Mouse (Mus musculus) limb, embryonic 14.5 days (tissue): Measurements from ENCODE around the gene Nhej1. TPM values are rescaled to one million over a fixed set of nuclear protein-coding genes. Genes with fewer than 3 reads are reported as not detected.

Source experiments
- ATAC-seq: fragments of 200-750 bp; cut with Nextera tagmentation; 2 replicates; pipeline ENCODE4 v1.8.0; 2017; ENCODE audit warnings: low read depth, moderate number of reproducible peaks, moderate TSS enrichment; ENCODE audit not compliant: low FRiP score
- DNase-seq: peaks from one replicate; pipeline ENCODE4 v3.0.0-alpha.2; 2015; ENCODE audit warnings: low spot score
- H3K27ac ChIP-seq: fragments of 300-500 bp; sonication (generic); replicated peaks from 2 replicates; pipeline ENCODE4 v1.5.1; 2014; ENCODE audit warnings: low read depth, mild to moderate bottlenecking, low read length, moderate library complexity, mixed read lengths
- H3K27me3 ChIP-seq: fragments of 300-500 bp; sonication (generic); 2 replicates; pipeline ENCODE4 v1.6.1; 2014; ENCODE audit warnings: low read length, mixed read lengths; ENCODE audit not compliant: control insufficient read depth, insufficient read depth
- H3K36me3 ChIP-seq: fragments of 300-500 bp; sonication (generic); 2 replicates; pipeline ENCODE4 v1.6.1; 2014; ENCODE audit warnings: mild to moderate bottlenecking, low read length, moderate library complexity, mixed read lengths; ENCODE audit not compliant: control insufficient read depth, insufficient read depth
- H3K4me1 ChIP-seq: fragments of 300-500 bp; sonication (generic); 2 replicates; pipeline ENCODE4 v1.6.1; 2014; ENCODE audit warnings: antibody characterized with exemption, low read length, mixed read lengths; ENCODE audit not compliant: control insufficient read depth, insufficient read depth
- H3K4me2 ChIP-seq: fragments of 300-500 bp; sonication (generic); replicated peaks from 2 replicates; pipeline ENCODE4 v1.6.1; 2014; ENCODE audit warnings: low read depth, mild to moderate bottlenecking, low read length, moderate library complexity; ENCODE audit not compliant: severe bottlenecking
- H3K4me3 ChIP-seq: fragments of 300-500 bp; sonication (generic); replicated peaks from 2 replicates; pipeline ENCODE4 v1.5.1; 2014; ENCODE audit warnings: low read length
- H3K9ac ChIP-seq: fragments of 300-500 bp; sonication (generic); 2 replicates; pipeline ENCODE4 v1.6.1; 2014; ENCODE audit warnings: mild to moderate bottlenecking, low read depth, low read length, moderate library complexity; ENCODE audit not compliant: severe bottlenecking
- H3K9me3 ChIP-seq: fragments of 300-500 bp; sonication (generic); 2 replicates; pipeline ENCODE4 v1.6.1; 2016; ENCODE audit warnings: low read length; ENCODE audit not compliant: control insufficient read depth
- POLR2A ChIP-seq: fragments of 200-500 bp; IDR thresholded peaks from 2 replicates; pipeline ENCODE4 v1.8.0; 2012; ENCODE audit warnings: inconsistent platforms, mild to moderate bottlenecking, moderate library complexity, borderline replicate concordance; ENCODE audit not compliant: insufficient read depth, insufficient read length; ENCODE audit errors: extremely low read depth
- WGBS: fragments of 180-500 bp; shearing (Covaris S2); extraction: QIAGEN DNeasy Blood & Tissue Kit; methylation state at CpG from one replicate; pipeline ENCODE4 v1.1.7; 2014; 5-methylcytosine and 5-hydroxymethylcytosine counted together
- polyA plus RNA-seq, 2 experiments: library from polyadenylated mRNA; depleted of rRNA in 1 of 2; stranded (reverse) in 1 of 2; unstranded in 1 of 2; fragments of >200 nt; fragmentation: Nextera tagmentation in 1 of 2; extraction: Ambion mirVana in 1 of 2; gene quantifications; 2 replicates each; pipeline versions ENCODE4 v1.2.1 to v1.2.3; 2012 to 2014

Nhej1 gene
- polyA plus RNA-seq, 2 experiments: 4.8 to 7.8 TPM

DNA sequence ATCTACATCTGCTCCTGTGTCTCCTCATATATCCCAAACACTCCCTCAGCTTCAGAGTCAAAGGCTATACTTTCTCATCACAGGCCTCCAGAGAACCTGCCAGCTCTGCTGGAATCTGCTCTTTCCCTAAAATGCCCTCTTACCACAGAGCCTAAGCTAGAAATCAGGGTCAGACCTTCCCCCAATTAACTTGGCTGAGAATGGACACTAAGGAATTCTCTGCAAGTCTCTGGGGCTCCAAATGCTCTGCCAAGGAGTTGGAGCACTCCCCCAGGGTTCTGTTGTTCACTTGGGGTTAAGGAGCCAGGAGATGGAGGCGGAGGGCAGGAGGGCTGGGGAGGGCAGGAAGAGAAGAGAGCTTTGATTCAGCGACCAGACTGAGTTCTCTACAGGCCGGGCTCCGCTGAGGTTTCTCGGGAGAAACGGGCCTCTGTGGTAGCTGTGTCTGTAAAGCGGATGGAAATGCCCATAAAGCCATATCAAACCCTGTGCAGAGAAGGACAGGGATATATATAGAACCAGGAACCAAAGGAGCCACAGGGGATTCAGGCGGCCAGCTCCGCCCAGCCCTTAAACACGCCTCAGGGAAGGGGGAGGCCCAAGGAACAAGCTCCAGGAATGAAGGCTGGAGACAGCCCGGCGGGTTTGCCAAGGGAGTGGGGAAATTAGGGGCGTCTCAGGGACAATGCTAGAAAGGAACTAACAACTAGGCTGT lies 109.3 kb downstream of the Nhej1 start:
- peak; percentile 42 for DNase-seq

DNA sequence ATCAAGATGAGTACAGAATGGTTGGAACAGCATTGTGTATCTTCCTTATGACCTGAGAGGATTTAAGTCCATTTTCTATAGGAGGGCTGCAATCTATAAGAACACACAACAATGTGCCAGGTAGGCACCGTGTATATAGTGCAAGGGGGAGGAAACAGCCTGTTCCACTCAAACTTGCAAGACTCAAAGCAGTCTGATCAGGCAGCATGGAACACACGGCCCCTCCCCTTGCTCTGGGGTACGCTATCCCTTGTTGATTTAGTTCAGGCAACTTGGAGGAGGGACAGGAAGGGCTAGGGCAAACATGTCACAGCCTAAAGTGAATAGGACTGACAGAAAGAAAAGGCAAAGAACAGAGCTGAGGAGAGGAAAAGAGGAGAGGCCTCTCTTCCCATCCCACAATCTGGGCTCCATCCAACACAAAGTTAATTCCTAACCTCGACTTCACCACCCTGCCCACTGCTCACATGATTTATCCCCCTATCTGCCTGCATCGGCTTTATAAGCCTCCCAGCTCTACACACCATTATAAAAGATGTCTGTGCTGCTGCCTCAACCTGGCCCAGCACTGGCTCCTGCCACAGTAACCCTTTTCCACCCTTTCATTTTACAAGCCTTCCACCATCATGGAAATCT lies 110.7 kb downstream of the Nhej1 start:
- DNase-seq: no peak
- no peaks in the 10 kb centered on the region for H3K9me3 ChIP-seq
- H3K4me3 ChIP-seq: no peak overlapping the region
- H3K4me1 ChIP-seq: peaks cover 16% of the 10 kb centered on the region
- no peak overlapping the region for H3K9ac ChIP-seq
- H3K27me3 ChIP-seq: no peaks in the 10 kb centered on the region
- no peak for TF ChIP-seq POLR2A
- no peak for ATAC-seq
- no peak overlapping the region for H3K4me2 ChIP-seq
- no peaks in the 10 kb centered on the region for H3K36me3 ChIP-seq
- H3K27ac ChIP-seq: 0 out of 2 replicates have a peak overlapping the region, but pooled peaks have one; percentile 19
- 27% methylated on average over 5 of the region's 5 CpGs for WGBS

More for the DNA sequence above, 109.3 kb downstream of the Nhej1 start:
- Histone ChIP-seq H3K9me3 (no peaks in the 10 kb centered on the region), H3K36me3 (no peaks in the 10 kb centered on the region), H3K4me1 (peaks cover 16% of the 10 kb centered on the region), H3K4me3 (no peak overlapping the region), H3K27ac (peak overlapping the region; percentile 40; the same call in 1 of the 2 replicates), H3K4me2 (peak overlapping the region; percentile 22), H3K27me3 (no peaks in the 10 kb centered on the region), H3K9ac (peak overlapping the region; percentile 9; the same call in 1 of the 2 replicates)
- 8% methylated on average over 13 of the region's 13 CpGs for WGBS
- TF ChIP-seq POLR2A: no peak
- ATAC-seq: peak; percentile 55; the same call in 1 of the 2 replicates

DNA sequence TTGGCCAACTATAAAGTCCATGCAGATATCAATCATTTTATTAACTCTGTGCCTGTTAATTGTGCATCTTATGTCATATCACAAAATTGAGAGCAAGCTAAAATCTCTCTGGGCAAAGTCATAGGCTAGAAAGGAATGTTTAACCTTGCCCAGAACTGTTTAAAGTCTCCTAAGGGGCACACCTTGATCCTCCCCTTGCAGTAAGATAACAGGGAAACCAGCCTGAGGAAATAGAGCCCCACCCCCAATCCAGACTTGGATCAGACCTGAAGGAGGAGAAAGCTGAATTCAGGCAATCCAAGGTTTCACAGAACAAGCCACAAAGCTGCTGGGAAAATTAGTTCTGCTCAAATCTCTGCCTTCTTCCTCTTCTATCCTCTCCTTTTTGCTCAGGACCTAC lies 114.2 kb downstream of the Nhej1 start:
- no peaks in the 10 kb centered on the region for H3K27me3 ChIP-seq
- DNase-seq (no peak), ATAC-seq (no peak)
- H3K27ac ChIP-seq: no peak overlapping the region
- no peak overlapping the region for H3K4me2 ChIP-seq
- no peak for TF ChIP-seq POLR2A
- H3K4me1 ChIP-seq: peaks cover 10% of the 10 kb centered on the region
- no peaks in the 10 kb centered on the region for H3K36me3 ChIP-seq
- H3K9ac ChIP-seq: no peak overlapping the region
- no peaks in the 10 kb centered on the region for H3K9me3 ChIP-seq
- no peak overlapping the region for H3K4me3 ChIP-seq

DNA sequence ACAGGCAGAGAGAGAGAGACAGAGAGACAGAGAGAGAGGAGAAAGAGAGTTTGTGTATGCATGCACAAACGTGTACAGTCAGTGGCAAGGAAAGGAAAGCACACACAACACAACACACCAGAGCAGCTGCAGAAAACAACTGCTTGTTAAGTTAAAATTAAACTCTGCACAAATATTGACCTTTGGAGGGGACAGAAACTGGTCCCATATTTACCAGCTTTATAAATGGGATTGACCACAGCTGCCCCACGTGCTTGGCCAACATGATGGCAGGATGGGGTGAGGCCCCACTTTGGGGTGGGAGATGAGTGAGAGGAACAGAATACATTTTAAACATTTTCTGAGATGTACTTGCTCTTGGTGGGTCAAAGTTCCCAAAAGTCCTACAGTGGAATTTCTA lies 114.8 kb downstream of the Nhej1 start:
- H3K4me2 ChIP-seq: no peak overlapping the region
- no peaks in the 10 kb centered on the region for H3K36me3 ChIP-seq
- no peak for DNase-seq
- H3K27me3 ChIP-seq: no peaks in the 10 kb centered on the region
- no peak overlapping the region for H3K27ac ChIP-seq
- ATAC-seq: no peak
- H3K4me3 ChIP-seq: no peak overlapping the region
- H3K4me1 ChIP-seq: peaks cover 7% of the 10 kb centered on the region; the same call in 1 of the 2 replicates
- H3K9me3 ChIP-seq: no peaks in the 10 kb centered on the region
- H3K9ac ChIP-seq: no peak overlapping the region
- 61% methylated on average over 2 of the region's 2 CpGs for WGBS
- TF ChIP-seq POLR2A: no peak

DNA sequence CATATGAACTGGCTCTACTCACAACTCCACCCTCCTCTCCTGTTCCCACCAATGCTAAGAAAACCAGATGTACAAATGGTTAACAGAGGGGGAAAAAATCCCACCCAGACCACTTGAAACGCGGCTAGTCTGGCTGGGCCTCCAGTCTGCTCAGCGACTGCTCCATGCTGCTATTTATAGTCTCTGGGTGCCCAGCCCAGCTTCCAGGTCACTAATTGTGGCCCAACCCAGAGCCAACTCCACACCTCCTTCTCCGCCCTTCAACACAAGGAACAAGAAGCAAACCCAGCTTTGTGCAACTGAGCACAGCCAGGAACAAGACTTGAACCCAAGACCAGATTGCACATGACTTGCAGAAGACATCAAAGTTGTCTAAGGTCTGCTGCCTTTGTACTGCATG lies 119.0 kb downstream of the Nhej1 start:
- no peak for DNase-seq
- WGBS: 17% methylated on average over 4 of the region's 4 CpGs
- no peak overlapping the region for H3K27ac ChIP-seq

More for the DNA sequence above, 119.0 kb downstream of the Nhej1 start:
- H3K4me3 ChIP-seq: no peak overlapping the region
- H3K27me3 ChIP-seq: no peaks in the 10 kb centered on the region
- ATAC-seq: no peak
- H3K9ac ChIP-seq: no peak overlapping the region
- no peak overlapping the region for H3K4me2 ChIP-seq
- peaks cover 3% of the 10 kb centered on the region; the same call in 1 of the 2 replicates for H3K4me1 ChIP-seq
- no peaks in the 10 kb centered on the region for H3K9me3 ChIP-seq
- H3K36me3 ChIP-seq: no peaks in the 10 kb centered on the region
- TF ChIP-seq POLR2A: no peak
